Mouse (Mus musculus) lung, postnatal 0 days (tissue): ENCODE measurements around the gene Minar1. TPM values are rescaled to one million over a fixed set of nuclear protein-coding genes. Genes with fewer than 3 reads are reported as not detected.

Experiments used
- ATAC-seq: fragments of 200-750 bp; cut with Nextera tagmentation; 2 replicates; pipeline ENCODE4 v1.8.0; 2017; ENCODE audit warnings: moderate library complexity
- DNase-seq: peaks from one replicate; pipeline ENCODE4 v3.0.0-alpha.2; 2016; ENCODE audit warnings: low spot score
- H3K27ac ChIP-seq: fragments of 300-500 bp; sonication (generic); 2 replicates; pipeline ENCODE4 v1.5.1; 2014; ENCODE audit warnings: antibody characterized with exemption, mild to moderate bottlenecking, low read length, mixed read lengths
- H3K27me3 ChIP-seq: fragments of 300-500 bp; sonication (generic); replicated peaks from 2 replicates; pipeline ENCODE4 v1.6.1; 2014; ENCODE audit warnings: low read length, mixed read lengths; ENCODE audit not compliant: insufficient read depth
- H3K36me3 ChIP-seq: fragments of 300-500 bp; sonication (generic); 2 replicates; pipeline ENCODE4 v1.6.1; 2014; ENCODE audit warnings: low read length, mixed read lengths; ENCODE audit not compliant: insufficient read depth
- H3K4me1 ChIP-seq: fragments of 300-500 bp; sonication (generic); 2 replicates; pipeline ENCODE4 v1.6.1; 2014; ENCODE audit warnings: antibody characterized with exemption, low read depth, low read length, mixed read lengths; ENCODE audit not compliant: insufficient read depth
- H3K4me2 ChIP-seq: fragments of 300-500 bp; sonication (generic); replicated peaks from 2 replicates; pipeline ENCODE4 v1.6.1; 2014; ENCODE audit warnings: low read depth, mild to moderate bottlenecking, low read length, moderate library complexity, mixed read lengths
- H3K4me3 ChIP-seq: fragments of 300-500 bp; sonication (generic); 2 replicates; pipeline ENCODE4 v1.5.1; 2014; ENCODE audit warnings: low read depth, low read length
- H3K9ac ChIP-seq: fragments of 300-500 bp; sonication (generic); replicated peaks from 2 replicates; pipeline ENCODE4 v1.6.1; 2014; ENCODE audit warnings: low read depth, mild to moderate bottlenecking
- H3K9me3 ChIP-seq: fragments of 300-500 bp; sonication (generic); 2 replicates; pipeline ENCODE4 v1.6.1; 2016; ENCODE audit warnings: low read length, mixed read lengths
- CTCF ChIP-seq: IDR thresholded peaks from 2 replicates; pipeline ENCODE4 v1.5.1; 2016; ENCODE audit warnings: antibody characterized with exemption, mild to moderate bottlenecking
- EP300 ChIP-seq: IDR thresholded peaks from 2 replicates; pipeline ENCODE4 v1.6.1; 2016; ENCODE audit warnings: antibody characterized with exemption, mild to moderate bottlenecking, control low read depth
- WGBS: fragments of 180-500 bp; shearing (Covaris S2); extraction: QIAGEN DNeasy Blood & Tissue Kit; methylation state at CpG from one replicate; pipeline ENCODE4 v1.1.7; 2014; 5-methylcytosine and 5-hydroxymethylcytosine counted together
- polyA plus RNA-seq: library from polyadenylated mRNA; unstranded; fragments of >200 nt; fragmentation: Nextera tagmentation; extraction: Ambion mirVana; gene quantifications from 2 replicates; pipeline ENCODE4 v1.2.1, GENCODE M21; 2015

Gene Minar1
- polyA plus RNA-seq, 1 experiment from 2014 or later: not detected

- Histone ChIP-seq H3K4me2 (no peak overlapping the region), H3K9me3 (no peaks in the 10 kb centered on the region), H3K9ac (no peak overlapping the region), H3K4me1 (0 out of 2 replicates have a peak, but pooled peaks cover 9% of the 10 kb centered on the region), H3K27me3 (peaks cover 19% of the 10 kb centered on the region; the same call in 1 of the 2 replicates), H3K27ac (no peak overlapping the region), H3K4me3 (no peak overlapping the region), H3K36me3 (no peaks in the 10 kb centered on the region)
- ATAC-seq (no peak), DNase-seq (no peak)
- TF ChIP-seq EP300 (no peak), CTCF (no peak)
- 5% methylated on average over 11 of the region's 11 CpGs for WGBS
These were observed 1.2 kb downstream of the Minar1 start for GRCm38 (mm10) chr9:89621750-89622149.

DNA sequence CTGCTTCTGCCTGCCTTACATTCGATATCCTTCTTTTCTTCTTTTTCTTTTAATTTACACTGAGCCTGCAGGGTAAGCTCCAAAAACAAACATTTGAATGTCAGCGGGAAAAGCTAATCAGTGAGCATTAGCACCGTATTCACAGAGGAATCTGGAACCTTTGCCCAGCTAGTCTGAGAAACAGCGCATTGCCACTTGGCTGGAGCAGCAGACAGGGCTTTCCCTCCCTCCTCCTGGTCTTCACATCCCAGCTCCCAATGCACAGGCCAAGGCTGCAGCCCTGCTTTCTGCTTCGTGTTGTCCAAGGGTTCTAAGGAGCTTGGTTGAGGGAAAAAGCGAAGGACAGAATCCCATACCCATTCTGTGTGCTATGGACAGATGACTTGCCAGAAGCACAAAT is 2.6 kb downstream of the Minar1 start:
- 21% methylated on average over 6 of the region's 6 CpGs for WGBS
- Histone ChIP-seq H3K4me3 (no peak overlapping the region), H3K27ac (no peak overlapping the region), H3K36me3 (no peaks in the 10 kb centered on the region), H3K9me3 (no peaks in the 10 kb centered on the region), H3K4me2 (no peak overlapping the region), H3K27me3 (peaks cover 19% of the 10 kb centered on the region; the same call in 1 of the 2 replicates), H3K4me1 (0 out of 2 replicates have a peak, but pooled peaks cover 9% of the 10 kb centered on the region), H3K9ac (no peak overlapping the region)
- no peak for ATAC-seq
- TF ChIP-seq EP300 (no peak), CTCF (no peak)
- DNase-seq: no peak

GRCm38 (mm10) chr9:89616946-89617345 is 6.0 kb downstream of the Minar1 start:
- H3K9me3 ChIP-seq: no peaks in the 10 kb centered on the region
- peaks cover 5% of the 10 kb centered on the region; the same call in 1 of the 2 replicates for H3K27me3 ChIP-seq
- H3K9ac ChIP-seq: no peak overlapping the region
- H3K4me1 ChIP-seq: no peaks in the 10 kb centered on the region
- H3K27ac ChIP-seq: no peak overlapping the region
- 89% methylated on average over 2 of the region's 2 CpGs for WGBS
- no peak overlapping the region for H3K4me2 ChIP-seq
- no peak for TF ChIP-seq EP300
- no peak for TF ChIP-seq CTCF
- ATAC-seq (no peak), DNase-seq (no peak)
- H3K36me3 ChIP-seq: no peaks in the 10 kb centered on the region
- no peak overlapping the region for H3K4me3 ChIP-seq

- Histone ChIP-seq H3K4me1 (no peaks in the 10 kb centered on the region), H3K36me3 (no peaks in the 10 kb centered on the region), H3K27ac (no peak overlapping the region), H3K4me3 (no peak overlapping the region), H3K4me2 (no peak overlapping the region), H3K9ac (no peak overlapping the region), H3K9me3 (no peaks in the 10 kb centered on the region), H3K27me3 (no peaks in the 10 kb centered on the region)
- WGBS: 34% methylated on average over 4 of the region's 4 CpGs
- DNase-seq (no peak), ATAC-seq (no peak)
- TF ChIP-seq EP300: no peak
- TF ChIP-seq CTCF: no peak
These were observed 12.3 kb downstream of the Minar1 start for GRCm38 (mm10) chr9:89610592-89610991.

- Histone ChIP-seq H3K9me3 (no peaks in the 10 kb centered on the region), H3K4me3 (no peak overlapping the region), H3K27ac (no peak overlapping the region), H3K9ac (no peak overlapping the region), H3K36me3 (no peaks in the 10 kb centered on the region), H3K4me2 (no peak overlapping the region), H3K27me3 (no peaks in the 10 kb centered on the region), H3K4me1 (no peaks in the 10 kb centered on the region)
- DNase-seq (no peak), ATAC-seq (no peak)
- TF ChIP-seq EP300 (no peak), CTCF (no peak)
- 76% methylated on average over 7 of the region's 7 CpGs for WGBS
These were observed 15.6 kb downstream of the Minar1 start for GRCm38 (mm10) chr9:89607321-89607720.

GRCm38 (mm10) chr9:89606256-89606655 is 16.7 kb downstream of the Minar1 start:
- no peak overlapping the region for H3K27ac ChIP-seq
- H3K4me2 ChIP-seq: no peak overlapping the region
- no peak overlapping the region for H3K9ac ChIP-seq
- no peak overlapping the region for H3K4me3 ChIP-seq
- 74% methylated on average over 11 of the region's 11 CpGs for WGBS
- no peaks in the 10 kb centered on the region for H3K4me1 ChIP-seq
- H3K9me3 ChIP-seq: no peaks in the 10 kb centered on the region
- TF ChIP-seq CTCF (no peak), EP300 (no peak)
- no peak for ATAC-seq
- no peaks in the 10 kb centered on the region for H3K36me3 ChIP-seq
- DNase-seq: no peak
- H3K27me3 ChIP-seq: no peaks in the 10 kb centered on the region

DNA sequence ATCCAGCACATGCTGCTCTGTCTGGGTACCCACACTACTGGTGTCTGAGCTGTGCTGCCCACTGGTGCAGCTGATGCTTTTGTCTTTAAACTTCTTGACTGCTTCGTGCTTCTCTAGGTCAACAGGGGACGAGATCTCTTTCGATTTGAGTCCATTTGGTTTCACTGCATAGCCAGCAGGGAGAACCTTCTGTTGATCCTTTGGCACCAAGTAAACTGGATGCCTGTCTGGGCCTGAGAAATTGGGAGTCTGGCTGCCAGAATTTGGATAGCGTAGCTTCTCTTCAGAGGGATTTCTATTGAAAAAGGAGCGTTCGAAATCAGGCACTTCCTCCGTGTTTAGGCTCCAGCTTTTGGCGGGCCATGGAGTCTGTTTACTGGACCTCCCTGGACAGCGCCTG is 21.0 kb downstream of the Minar1 start:
- WGBS: 89% methylated on average over 9 of the region's 9 CpGs

More for the DNA sequence above, 21.0 kb downstream of the Minar1 start:
- H3K4me2 ChIP-seq: no peak overlapping the region
- H3K27me3 ChIP-seq: no peaks in the 10 kb centered on the region
- H3K4me1 ChIP-seq: no peaks in the 10 kb centered on the region
- ATAC-seq (no peak), DNase-seq (no peak)
- no peak overlapping the region for H3K9ac ChIP-seq
- TF ChIP-seq CTCF: no peak
- TF ChIP-seq EP300: no peak
- H3K9me3 ChIP-seq: no peaks in the 10 kb centered on the region
- H3K36me3 ChIP-seq: no peaks in the 10 kb centered on the region
- H3K27ac ChIP-seq: no peak overlapping the region
- no peak overlapping the region for H3K4me3 ChIP-seq
